Mouse (Mus musculus): ENCODE results near the gene Gnmt.

DNA sequence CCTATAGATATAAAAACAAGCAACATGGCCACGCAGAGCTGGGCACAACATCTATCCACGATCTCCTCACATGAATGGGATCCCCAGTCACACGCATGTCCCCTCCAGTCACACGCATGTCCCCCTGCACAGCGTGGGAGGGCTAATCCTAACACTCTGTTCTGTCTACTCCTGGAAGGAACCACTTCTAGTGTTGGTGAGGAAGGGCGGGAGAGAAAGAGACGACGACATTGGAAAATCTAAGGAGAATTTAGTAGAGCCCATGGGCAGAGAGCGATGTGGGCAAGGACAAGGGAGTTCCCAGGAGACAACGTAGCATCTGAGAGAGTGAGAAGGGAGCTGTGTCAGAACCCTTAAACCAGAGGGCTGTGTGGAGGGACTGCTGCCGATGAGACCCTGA is 41.6 kb upstream of the Gnmt start:
- no peak for TF ChIP-seq POLR2A (IDR thresholded peaks at IDR 0.05; ENCODE audit: extremely low read depth, insufficient read depth, low read length)
- no peak for TF ChIP-seq CTCF (IDR thresholded peaks at IDR 0.05; ENCODE audit: extremely low read depth, insufficient read depth, low read length)
